Mouse (Mus musculus): ENCODE measurements at regions not wholly inside any gene's neighbourhood (a gene's known extent, or its start where the extent isn't known, plus 50 kb on each side); places are given as distances from the start of the nearest gene placed in this dataset.

DNA sequence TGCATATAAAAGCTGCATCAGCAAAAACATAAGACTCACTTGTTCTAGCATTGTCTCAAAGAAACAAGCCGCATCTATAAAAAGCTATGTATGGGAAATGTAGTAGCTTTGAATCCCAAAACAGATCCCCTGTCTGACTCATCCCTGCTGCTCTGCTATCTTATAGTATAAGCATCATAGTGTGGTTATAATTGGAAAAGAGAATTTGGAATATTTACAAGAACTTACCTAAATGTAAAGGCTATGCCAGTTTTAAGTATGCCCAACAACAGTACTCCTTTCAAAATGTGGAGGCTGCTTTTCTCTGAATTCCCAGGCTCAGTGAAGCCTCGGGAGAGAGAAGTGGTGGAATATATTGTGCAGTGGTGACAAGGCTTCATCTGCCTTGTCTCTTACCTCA is 301.5 kb upstream of the Btbd3 start:
- TF ChIP-seq HCFC1 (IDR thresholded peaks at IDR 0.05; ENCODE audit: borderline replicate concordance, insufficient read depth, low read length) (no peak), CHD2 (IDR thresholded peaks at IDR 0.05; ENCODE audit: low read depth, low read length) (no peak), ZNF384 (IDR thresholded peaks at IDR 0.05; ENCODE audit: low read depth, low read length) (no peak), ZC3H11A (IDR thresholded peaks at IDR 0.05; ENCODE audit: borderline replicate concordance, low read depth, low read length) (no peak)

Data from ES-E14 (cell line).